Mouse (Mus musculus): ENCODE results near the gene Ambra1. TPM values are rescaled to one million over a fixed set of nuclear protein-coding genes. Genes with fewer than 3 reads are reported as not detected.

Ambra1 gene
- total RNA-seq, 2 experiments from 2014 or later = 15.8 to 16.5 TPM

Other genes starting within 250 kb of the Ambra1 start
- 25.6 and 28.2 TPM in 2 replicates for gene Ckap5, start 203.4 kb upstream of the Ambra1 start, total RNA-seq (2015; ENCODE audit: low replicate concordance)
- gene Ckap5, start 203.4 kb upstream of the Ambra1 start, total RNA-seq (2017; ENCODE audit: low replicate concordance) = 42.2 and 42.3 TPM in 2 replicates
- gene F2, start 93.7 kb upstream of the Ambra1 start, total RNA-seq (2015; ENCODE audit: low replicate concordance) = not detected in 2 replicates
- not detected in 2 replicates for gene F2, start 93.7 kb upstream of the Ambra1 start, total RNA-seq (2017; ENCODE audit: low replicate concordance)
- 0.77 and 1.0 TPM in 2 replicates for gene Zfp408, start 80.3 kb upstream of the Ambra1 start, total RNA-seq (2015; ENCODE audit: low replicate concordance)
- gene Zfp408, start 80.3 kb upstream of the Ambra1 start, total RNA-seq (2017; ENCODE audit: low replicate concordance) = 2.1 and 6.5 TPM in 2 replicates
- 39.5 and 46.7 TPM in 2 replicates for gene Arhgap1, start 80.3 kb upstream of the Ambra1 start, total RNA-seq (2015; ENCODE audit: low replicate concordance)
- 29.9 and 33.3 TPM in 2 replicates for gene Arhgap1, start 80.3 kb upstream of the Ambra1 start, total RNA-seq (2017; ENCODE audit: low replicate concordance)
- gene Atg13, start 19.6 kb upstream of the Ambra1 start, total RNA-seq (2015; ENCODE audit: low replicate concordance) = 18.8 and 26.9 TPM in 2 replicates
- 7.0 and 15.3 TPM in 2 replicates for gene Atg13, start 19.6 kb upstream of the Ambra1 start, total RNA-seq (2017; ENCODE audit: low replicate concordance)
- 0.63 and 6.0 TPM in 2 replicates for gene Harbi1, start 19.3 kb upstream of the Ambra1 start, total RNA-seq (2015; ENCODE audit: low replicate concordance)
- 1.9 and 2.5 TPM in 2 replicates for gene Harbi1, start 19.3 kb upstream of the Ambra1 start, total RNA-seq (2017; ENCODE audit: low replicate concordance)
- gene Chrm4, start 197.1 kb downstream of the Ambra1 start, total RNA-seq (2015; ENCODE audit: low replicate concordance) = not detected in 2 replicates
- gene Chrm4, start 197.1 kb downstream of the Ambra1 start, total RNA-seq (2017; ENCODE audit: low replicate concordance) = not detected in 2 replicates
- 1.9 TPM in 1 of 2 replicates, not detected in the other for gene Mdk, start 202.2 kb downstream of the Ambra1 start, total RNA-seq (2015; ENCODE audit: low replicate concordance)
- gene Mdk, start 202.2 kb downstream of the Ambra1 start, total RNA-seq (2017; ENCODE audit: low replicate concordance) = 0.77 TPM in 1 of 2 replicates, not detected in the other
- gene Gm9821, start 215.6 kb downstream of the Ambra1 start, total RNA-seq (2015; ENCODE audit: low replicate concordance) = not detected in 2 replicates
- gene Gm9821, start 215.6 kb downstream of the Ambra1 start, total RNA-seq (2017; ENCODE audit: low replicate concordance) = 0.28 TPM in 1 of 2 replicates, not detected in the other
- 35.9 and 75.1 TPM in 2 replicates for gene Dgkz, start 245.7 kb downstream of the Ambra1 start, total RNA-seq (2015; ENCODE audit: low replicate concordance)
- gene Dgkz, start 245.7 kb downstream of the Ambra1 start, total RNA-seq (2017; ENCODE audit: low replicate concordance) = 13.7 and 19.5 TPM in 2 replicates

Data from erythroblast, adult 5-6 weeks (primary cell).